Mouse (Mus musculus) neural tube, embryonic 12.5 days (tissue): Measurements from ENCODE around the gene Klhl3. TPM values are rescaled to one million over a fixed set of nuclear protein-coding genes. Genes with fewer than 3 reads are reported as not detected.
A peak's percentile ranks its signal among the peaks of the same experiment; 100 is the strongest.

Experiments
- ATAC-seq: fragments of 200-750 bp; cut with Nextera tagmentation; 2 replicates; pipeline ENCODE4 v1.8.0; 2017; ENCODE audit warnings: low read depth, mild to moderate bottlenecking, moderate TSS enrichment, moderate library complexity; ENCODE audit not compliant: low FRiP score
- H3K27ac ChIP-seq: fragments of 300-500 bp; sonication (generic); 2 replicates; pipeline ENCODE4 v1.5.1; 2016
- H3K27me3 ChIP-seq: fragments of 300-500 bp; sonication (generic); replicated peaks from 2 replicates; pipeline ENCODE4 v1.6.1; 2016; ENCODE audit warnings: mild to moderate bottlenecking
- H3K36me3 ChIP-seq: fragments of 300-500 bp; sonication (generic); 2 replicates; pipeline ENCODE4 v1.6.1; 2016; ENCODE audit warnings: mild to moderate bottlenecking
- H3K4me1 ChIP-seq: fragments of 300-500 bp; sonication (generic); 2 replicates; pipeline ENCODE4 v1.6.1; 2016
- H3K4me2 ChIP-seq: fragments of 300-500 bp; sonication (generic); replicated peaks from 2 replicates; pipeline ENCODE4 v1.6.1; 2016; ENCODE audit warnings: mild to moderate bottlenecking
- H3K4me3 ChIP-seq: fragments of 300-500 bp; sonication (generic); 2 replicates; pipeline ENCODE4 v1.5.1; 2016
- H3K9ac ChIP-seq: fragments of 300-500 bp; sonication (generic); 2 replicates; pipeline ENCODE4 v1.6.1; 2016; ENCODE audit warnings: mild to moderate bottlenecking
- H3K9me3 ChIP-seq: fragments of 300-500 bp; sonication (generic); 2 replicates; pipeline ENCODE4 v1.6.1; 2016; ENCODE audit warnings: mild to moderate bottlenecking
- WGBS: fragments of 180-500 bp; shearing (Covaris S2); methylation state at CpG from one replicate; pipeline ENCODE4 v1.1.7; 2016; 5-methylcytosine and 5-hydroxymethylcytosine counted together
- polyA plus RNA-seq: library from polyadenylated mRNA; unstranded; fragments of >200 nt; fragmentation: Nextera tagmentation; extraction: Ambion mirVana; gene quantifications from 2 replicates; pipeline ENCODE4 v1.2.1, GENCODE M21; 2016

The Klhl3 gene
- polyA plus RNA-seq, 1 experiment from 2014 or later = 5.6 TPM

GRCm38 (mm10) chr13:58122786-58123297, 9.4 kb upstream of the Klhl3 start:
- H3K27me3 ChIP-seq = no peaks in the 10 kb centered on the region
- no peak overlapping the region for H3K9ac ChIP-seq
- H3K4me3 ChIP-seq = no peak overlapping the region
- WGBS = 40% methylated on average over 10 of the region's 10 CpGs
- H3K27ac ChIP-seq = no peak overlapping the region
- H3K9me3 ChIP-seq = no peaks in the 10 kb centered on the region
- no peak for ATAC-seq
- peaks cover 18% of the 10 kb centered on the region for H3K4me1 ChIP-seq
- H3K4me2 ChIP-seq = no peak overlapping the region
- no peaks in the 10 kb centered on the region; the same call in 1 of the 2 replicates for H3K36me3 ChIP-seq

- no peaks in the 10 kb centered on the region for H3K27me3 ChIP-seq
- WGBS = 71% methylated on average over 8 of the region's 8 CpGs
- H3K9me3 ChIP-seq = no peaks in the 10 kb centered on the region
- H3K4me2 ChIP-seq = no peak overlapping the region
- peaks cover 9% of the 10 kb centered on the region for H3K4me1 ChIP-seq
- H3K36me3 ChIP-seq = no peaks in the 10 kb centered on the region
- no peak overlapping the region for H3K4me3 ChIP-seq
- H3K27ac ChIP-seq = no peak overlapping the region
- no peak for ATAC-seq
- H3K9ac ChIP-seq = no peak overlapping the region
Measured at GRCm38 (mm10) chr13:58117318-58118017, 4.1 kb upstream of the Klhl3 start.

- no peaks in the 10 kb centered on the region for H3K27me3 ChIP-seq
- H3K4me2 ChIP-seq = no peak overlapping the region
- peaks cover 15% of the 10 kb centered on the region for H3K4me1 ChIP-seq
- H3K4me3 ChIP-seq = no peak overlapping the region
- WGBS = 88% methylated on average over 2 of the region's 2 CpGs
- no peak for ATAC-seq
- no peaks in the 10 kb centered on the region for H3K9me3 ChIP-seq
- no peaks in the 10 kb centered on the region for H3K36me3 ChIP-seq
- H3K27ac ChIP-seq = no peak overlapping the region
- no peak overlapping the region for H3K9ac ChIP-seq
Measured at GRCm38 (mm10) chr13:58116801-58117200, 3.4 kb upstream of the Klhl3 start.

- ATAC-seq = no peak
- H3K4me2 ChIP-seq = no peak overlapping the region
- H3K9me3 ChIP-seq = no peaks in the 10 kb centered on the region
- no peak overlapping the region for H3K4me3 ChIP-seq
- H3K27me3 ChIP-seq = no peaks in the 10 kb centered on the region
- no peak overlapping the region for H3K9ac ChIP-seq
- peaks cover 15% of the 10 kb centered on the region for H3K4me1 ChIP-seq
- H3K36me3 ChIP-seq = no peaks in the 10 kb centered on the region
- WGBS = 57% methylated on average over 13 of the region's 13 CpGs
- H3K27ac ChIP-seq = no peak overlapping the region
Measured at GRCm38 (mm10) chr13:58115227-58115626, 1.8 kb upstream of the Klhl3 start.

- 0 out of 2 replicates have a peak overlapping the region, but pooled peaks have one; percentile 67 for H3K27ac ChIP-seq
- peak overlapping the region; percentile 72 for H3K9ac ChIP-seq
- 19% methylated on average over 11 of the region's 11 CpGs for WGBS
- no peaks in the 10 kb centered on the region for H3K27me3 ChIP-seq
- peaks cover 15% of the 10 kb centered on the region for H3K4me1 ChIP-seq
- peak overlapping the region; percentile 41 for H3K4me3 ChIP-seq
- H3K4me2 ChIP-seq = peak overlapping the region; percentile 77
- 0 out of 2 replicates have a peak, but pooled peaks have one; percentile 53 for ATAC-seq
- H3K36me3 ChIP-seq = no peaks in the 10 kb centered on the region
- H3K9me3 ChIP-seq = no peaks in the 10 kb centered on the region
Measured at GRCm38 (mm10) chr13:58112601-58113041, 771 bp downstream of the Klhl3 start.

- no peak for ATAC-seq
- H3K9me3 ChIP-seq = no peaks in the 10 kb centered on the region
- peaks cover 15% of the 10 kb centered on the region for H3K4me1 ChIP-seq
- H3K36me3 ChIP-seq = no peaks in the 10 kb centered on the region
- H3K27me3 ChIP-seq = no peaks in the 10 kb centered on the region
- peak overlapping the region; percentile 41 for H3K4me3 ChIP-seq
- H3K27ac ChIP-seq = no peak overlapping the region
- H3K9ac ChIP-seq = peak overlapping the region; percentile 72
- 79% methylated on average over 10 of the region's 10 CpGs for WGBS
- peak overlapping the region; percentile 77 for H3K4me2 ChIP-seq
Measured at GRCm38 (mm10) chr13:58112191-58112590, 1.2 kb downstream of the Klhl3 start.

- WGBS = 94% methylated on average over 6 of the region's 6 CpGs
- Histone ChIP-seq H3K36me3 (no peaks in the 10 kb centered on the region), H3K4me1 (peaks cover 15% of the 10 kb centered on the region)
Measured at GRCm38 (mm10) chr13:58111306-58111705, 2.1 kb downstream of the Klhl3 start.

GRCm38 (mm10) chr13:58090643-58091042, 22.7 kb downstream of the Klhl3 start:
- WGBS = 33% methylated on average over 8 of the region's 8 CpGs
- H3K27ac ChIP-seq = no peak overlapping the region

More at GRCm38 (mm10) chr13:58111306-58111705, 2.1 kb downstream of the Klhl3 start:
- ATAC-seq = no peak
- Histone ChIP-seq H3K9ac (no peak overlapping the region), H3K4me2 (no peak overlapping the region), H3K27me3 (no peaks in the 10 kb centered on the region), H3K27ac (no peak overlapping the region), H3K9me3 (no peaks in the 10 kb centered on the region), H3K4me3 (no peak overlapping the region)

GRCm38 (mm10) chr13:58084396-58084795, 29.0 kb downstream of the Klhl3 start:
- Histone ChIP-seq H3K4me2 (no peak overlapping the region), H3K36me3 (no peaks in the 10 kb centered on the region; the same call in none of the 2 replicates), H3K4me3 (no peak overlapping the region), H3K27ac (no peak overlapping the region), H3K4me1 (no peaks in the 10 kb centered on the region), H3K27me3 (no peaks in the 10 kb centered on the region), H3K9me3 (no peaks in the 10 kb centered on the region), H3K9ac (no peak overlapping the region)
- ATAC-seq = no peak
- whole genome bisulfite sequencing = 92% methylated on average over 5 of the region's 5 CpGs

More at GRCm38 (mm10) chr13:58090643-58091042, 22.7 kb downstream of the Klhl3 start:
- no peak overlapping the region for H3K9ac ChIP-seq
- ATAC-seq = peak; percentile 81
- H3K4me3 ChIP-seq = no peak overlapping the region
- no peaks in the 10 kb centered on the region for H3K27me3 ChIP-seq
- H3K36me3 ChIP-seq = no peaks in the 10 kb centered on the region
- no peaks in the 10 kb centered on the region for H3K9me3 ChIP-seq
- H3K4me2 ChIP-seq = peak overlapping the region; percentile 16; the same call in 1 of the 2 replicates
- H3K4me1 ChIP-seq = peaks cover 8% of the 10 kb centered on the region; the same call in 1 of the 2 replicates

GRCm38 (mm10) chr13:58083521-58083920, 29.9 kb downstream of the Klhl3 start:
- 84% methylated on average over 11 of the region's 11 CpGs for WGBS
- Histone ChIP-seq H3K27ac (no peak overlapping the region), H3K36me3 (no peaks in the 10 kb centered on the region; the same call in none of the 2 replicates), H3K27me3 (no peaks in the 10 kb centered on the region), H3K4me3 (no peak overlapping the region), H3K4me1 (no peaks in the 10 kb centered on the region), H3K4me2 (no peak overlapping the region), H3K9ac (no peak overlapping the region), H3K9me3 (no peaks in the 10 kb centered on the region)
- ATAC-seq = no peak

GRCm38 (mm10) chr13:58083048-58083447, 30.3 kb downstream of the Klhl3 start:
- Histone ChIP-seq H3K9ac (no peak overlapping the region), H3K36me3 (no peaks in the 10 kb centered on the region; the same call in none of the 2 replicates), H3K27ac (no peak overlapping the region), H3K27me3 (no peaks in the 10 kb centered on the region), H3K4me3 (no peak overlapping the region), H3K9me3 (no peaks in the 10 kb centered on the region), H3K4me2 (no peak overlapping the region), H3K4me1 (no peaks in the 10 kb centered on the region)
- 81% methylated on average over 5 of the region's 5 CpGs for WGBS
- no peak for ATAC-seq

GRCm38 (mm10) chr13:58078361-58078760, 35.0 kb downstream of the Klhl3 start:
- no peak for ATAC-seq
- H3K4me2 ChIP-seq = no peak overlapping the region
- no peaks in the 10 kb centered on the region for H3K36me3 ChIP-seq
- H3K27ac ChIP-seq = no peak overlapping the region
- no peaks in the 10 kb centered on the region for H3K27me3 ChIP-seq
- H3K4me1 ChIP-seq = no peaks in the 10 kb centered on the region
- H3K4me3 ChIP-seq = no peak overlapping the region
- 86% methylated on average over 5 of the region's 5 CpGs for WGBS
- no peaks in the 10 kb centered on the region for H3K9me3 ChIP-seq
- no peak overlapping the region for H3K9ac ChIP-seq
